Mouse (Mus musculus) spleen, embryonic (tissue): ENCODE measurements at regions not wholly inside any gene's neighbourhood (a gene's known extent, or its start where the extent isn't known, plus 50 kb on each side); places are given as distances from the start of the nearest gene placed in this dataset.

ENCODE experiments used
- CTCF ChIA-PET: fragments of 350-600 bp; sonication (Branson Sonifier 250); formaldehyde crosslinking; loops from one replicate; lab custom pipeline; 2022; lab: Charles Lee

DNA sequence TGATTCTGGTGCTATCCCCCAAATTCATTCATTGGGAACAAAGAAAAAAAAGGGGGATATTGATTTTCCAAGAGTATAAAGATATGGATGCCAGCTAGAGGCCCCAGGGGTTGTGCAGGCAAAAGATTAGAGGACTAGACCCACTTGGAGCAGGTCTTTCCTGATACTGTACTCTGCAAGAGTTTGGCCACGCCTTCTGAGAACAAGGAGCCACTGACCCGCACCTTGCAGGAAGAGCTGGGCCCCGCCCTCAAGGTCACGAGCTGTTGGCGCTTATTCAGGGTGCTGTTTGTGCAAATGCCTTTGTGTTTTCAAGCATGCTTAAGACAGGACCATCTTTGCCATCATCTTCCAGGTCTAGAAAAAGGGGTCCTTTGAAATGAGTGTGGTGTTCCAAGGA, 54.5 kb upstream of the Slc7a1 start:
- CTCF ChIA-PET, result no interaction called here

DNA sequence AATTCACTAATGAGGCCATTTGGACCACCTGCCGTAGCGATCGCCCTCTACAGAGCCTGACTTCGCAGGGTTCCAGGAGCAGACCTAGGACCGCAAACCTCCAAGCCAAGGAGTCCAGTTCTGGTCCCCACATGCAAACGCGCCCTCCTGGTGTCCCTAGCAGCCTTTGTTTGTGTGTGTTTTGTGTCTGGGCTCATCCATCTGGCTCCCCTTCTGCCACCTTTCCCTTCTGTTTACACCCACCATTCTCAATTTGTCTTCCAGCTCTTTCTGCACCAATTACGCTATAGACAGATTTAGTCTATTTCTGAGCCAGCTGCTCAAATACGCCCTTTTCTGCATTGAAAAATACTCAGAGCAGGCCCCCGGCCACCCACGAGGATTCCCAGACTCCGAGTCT, 54.1 kb upstream of the Slc7a1 start:
- CTCF ChIA-PET, result no interaction called here

DNA sequence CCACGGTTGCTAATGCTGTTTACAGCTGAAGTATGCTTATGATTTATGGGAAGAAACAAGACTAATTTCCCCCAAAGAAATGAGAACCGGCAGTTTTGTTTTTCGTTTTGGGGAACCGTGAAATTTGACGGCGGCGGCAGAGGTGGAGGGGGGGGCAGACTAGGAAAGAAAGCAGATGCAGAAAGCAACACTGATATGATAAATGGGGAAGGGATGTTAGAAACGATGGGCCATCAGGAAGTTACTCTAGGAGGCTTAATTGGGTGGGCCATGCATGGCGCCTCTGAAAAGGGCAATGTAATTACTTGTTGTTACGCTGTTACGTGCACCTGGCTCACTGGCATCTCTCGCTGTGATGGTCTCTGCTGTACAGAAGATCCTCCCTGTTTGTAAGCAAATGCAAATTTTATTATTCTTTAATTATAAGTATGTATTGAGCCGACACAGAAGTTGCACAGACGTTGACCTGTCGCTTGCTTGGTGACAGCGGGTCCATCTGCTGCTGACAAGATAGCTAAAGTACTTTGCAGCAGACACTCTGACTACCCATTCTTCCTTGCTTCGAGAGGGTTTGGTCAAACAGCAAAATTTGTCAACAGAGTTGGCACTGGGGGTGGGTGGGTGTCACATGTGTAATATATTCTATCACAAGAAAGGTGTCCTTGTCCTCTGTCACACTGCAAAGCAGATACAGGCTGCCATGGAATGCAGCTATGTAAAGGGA, 53.4 kb upstream of the Slc7a1 start:
- CTCF ChIA-PET, result interaction anchor here (0.7 kb wide), 2 partner anchors 69 to 337 kb away, joined by 4 to 6 read pairs; no protein-coding TSS in a partner anchor

- CTCF ChIA-PET, result interaction anchor here (0.8 to 1.0 kb wide), 6 partner anchors 80 to 126 kb away, joined by 3 to 4 read pairs (median 3); no protein-coding TSS in a partner anchor
Measured at GRCm38 (mm10) chr5:148451811-148452210, 52.1 kb upstream of the Slc7a1 start.

DNA sequence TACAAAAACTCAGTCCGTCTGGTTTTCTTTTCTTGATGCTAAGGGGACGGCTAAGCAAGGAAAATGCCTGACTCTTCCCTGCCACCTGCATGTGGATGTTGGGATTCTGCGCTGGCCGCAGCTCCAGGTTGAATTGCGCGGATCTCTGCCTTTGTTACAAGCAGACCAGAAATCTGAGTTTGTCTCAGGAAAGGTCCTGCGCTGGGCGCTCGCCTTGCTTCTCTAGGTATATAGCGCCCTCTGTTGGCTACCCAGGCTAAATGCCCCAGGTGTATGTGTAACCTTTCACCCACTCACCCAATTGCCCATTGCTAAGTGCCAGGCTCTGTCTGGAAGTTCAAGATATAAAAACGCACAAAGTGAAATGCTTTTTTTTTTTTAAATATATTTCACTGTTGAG, 51.2 kb upstream of the Slc7a1 start:
- CTCF ChIA-PET, result interaction anchor here (1.0 to 1.1 kb wide), 2 partner anchors 55 to 118 kb away, joined by 3 to 7 read pairs; no protein-coding TSS in a partner anchor
